Mouse (Mus musculus): ENCODE measurements around the gene Zdhhc6. TPM values are rescaled to one million over a fixed set of nuclear protein-coding genes. Genes with fewer than 3 reads are reported as not detected.

Zdhhc6 gene
- total RNA-seq, 1 experiment: 56.8 TPM

DNA sequence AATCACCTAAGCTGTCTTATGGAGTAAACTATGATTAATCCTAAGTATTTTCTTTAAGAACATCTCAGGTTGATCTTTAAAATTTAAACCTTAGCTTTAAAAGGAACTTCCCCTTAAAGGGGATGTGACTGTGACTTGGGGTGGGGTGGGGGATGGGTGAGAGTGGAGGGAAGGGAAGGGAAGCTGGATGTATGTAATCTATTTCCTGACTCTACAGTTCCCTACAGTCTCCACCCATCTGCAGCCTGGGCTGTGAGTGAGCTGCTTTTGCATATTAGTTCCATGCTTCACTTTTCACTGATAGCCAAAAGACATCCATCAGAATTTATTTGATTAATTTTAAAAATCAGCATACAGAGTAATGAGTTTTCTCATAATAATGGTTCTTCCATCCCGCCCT is 16.5 kb downstream of the Zdhhc6 start:
- peaks cover 24% of the 10 kb centered on the region for H3K36me3 ChIP-seq (ENCODE audit: control insufficient read depth, insufficient read depth, low read length, poor library complexity, severe bottlenecking)
- no peaks in the 10 kb centered on the region for H3K4me1 ChIP-seq (ENCODE audit: control insufficient read depth in 2 of 2, insufficient read depth in 2 of 2, low read length in 2 of 2, poor library complexity in 1 of 2)
- in situ Hi-C loops (cut with MboI; ENCODE audit: low sequenced_read_pairs in 2 of 2, unreplicated experiment in 2 of 2): no loop called here
- TF ChIP-seq ZNF384 (IDR thresholded peaks at IDR 0.05; ENCODE audit: low read depth, low read length) (no peak), HCFC1 (IDR thresholded peaks at IDR 0.05; ENCODE audit: borderline replicate concordance, insufficient read depth, low read length) (no peak), MAFK (IDR thresholded peaks at IDR 0.05; ENCODE audit: insufficient read depth, low read depth, low read length) (no peak), ZC3H11A (IDR thresholded peaks at IDR 0.05; ENCODE audit: borderline replicate concordance, low read depth, low read length) (no peak), CHD2 (IDR thresholded peaks at IDR 0.05; ENCODE audit: low read depth, low read length) (no peak)
- DNase-seq (ENCODE audit: low read depth, low spot score): no peak
- no peaks in the 10 kb centered on the region for H3K9me3 ChIP-seq (ENCODE audit: control insufficient read depth, insufficient read depth, low read depth, low read length)
- H3K27ac ChIP-seq (ENCODE audit: insufficient read depth, low read depth, low read length, poor library complexity, severe bottlenecking): no peak overlapping the region
- H3K9ac ChIP-seq (ENCODE audit: insufficient read depth, low read depth, low read length, poor library complexity, severe bottlenecking): no peak overlapping the region
- no peak overlapping the region for H3K4me3 ChIP-seq (ENCODE audit: insufficient read depth in 1 of 2, low read depth in 1 of 2, low read length in 2 of 2, poor library complexity in 1 of 2, severe bottlenecking in 1 of 2)

DNA sequence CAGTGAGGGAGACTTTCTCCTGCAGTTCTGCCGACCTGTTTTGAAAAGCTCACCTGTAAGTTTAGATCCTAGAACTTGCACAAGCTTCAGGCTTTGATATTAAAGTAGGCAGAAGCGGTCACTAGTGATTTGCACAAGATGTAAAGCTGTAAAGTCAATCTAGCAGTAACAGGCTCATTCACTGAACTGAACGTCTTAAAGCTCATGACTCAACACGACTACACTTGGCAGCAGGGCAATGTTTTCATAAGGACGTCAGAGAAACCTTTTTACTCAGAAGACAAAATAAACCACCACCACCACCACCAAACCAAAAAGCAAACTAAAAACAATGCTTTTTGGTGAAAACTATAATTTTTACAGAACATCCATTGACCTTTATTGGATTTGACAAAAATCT is 17.9 kb downstream of the Zdhhc6 start:
- in situ Hi-C loops (cut with MboI; ENCODE audit: low sequenced_read_pairs in 2 of 2, unreplicated experiment in 2 of 2): no loop called here
- Histone ChIP-seq H3K36me3 (ENCODE audit: control insufficient read depth, insufficient read depth, low read length, poor library complexity, severe bottlenecking) (peaks cover 20% of the 10 kb centered on the region), H3K4me3 (ENCODE audit: insufficient read depth in 1 of 2, low read depth in 1 of 2, low read length in 2 of 2, poor library complexity in 1 of 2, severe bottlenecking in 1 of 2) (no peak overlapping the region), H3K9ac (ENCODE audit: insufficient read depth, low read depth, low read length, poor library complexity, severe bottlenecking) (no peak overlapping the region), H3K9me3 (ENCODE audit: control insufficient read depth, insufficient read depth, low read depth, low read length) (no peaks in the 10 kb centered on the region), H3K4me1 (ENCODE audit: control insufficient read depth in 2 of 2, insufficient read depth in 2 of 2, low read length in 2 of 2, poor library complexity in 1 of 2) (no peaks in the 10 kb centered on the region), H3K27ac (ENCODE audit: insufficient read depth, low read depth, low read length, poor library complexity, severe bottlenecking) (no peak overlapping the region)
- DNase-seq (ENCODE audit: low read depth, low spot score): no peak
- no peak for TF ChIP-seq MAFK (IDR thresholded peaks at IDR 0.05; ENCODE audit: insufficient read depth, low read depth, low read length)
- no peak for TF ChIP-seq ZNF384 (IDR thresholded peaks at IDR 0.05; ENCODE audit: low read depth, low read length)

DNA sequence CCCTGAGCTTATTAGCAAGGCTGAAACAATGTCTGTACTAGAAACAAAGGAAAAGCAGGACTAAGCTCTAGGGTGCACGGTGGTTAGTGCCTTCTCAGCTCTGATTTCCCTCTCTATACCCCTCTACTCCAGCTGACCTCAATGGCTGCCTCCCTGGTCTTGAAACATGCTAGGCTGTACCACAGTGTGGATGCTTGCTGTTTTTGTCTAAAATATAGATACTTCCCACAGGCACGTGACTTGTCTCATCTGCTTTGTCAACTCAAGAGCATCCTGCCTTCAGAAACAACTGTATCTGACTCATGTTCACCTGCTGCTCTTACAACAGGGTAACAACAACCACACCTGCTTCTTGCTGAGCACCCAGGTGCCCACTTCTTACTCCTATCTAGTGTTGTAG is 18.3 kb downstream of the Zdhhc6 start:
- Histone ChIP-seq H3K9me3 (ENCODE audit: control insufficient read depth, insufficient read depth, low read depth, low read length) (no peaks in the 10 kb centered on the region), H3K4me1 (ENCODE audit: control insufficient read depth in 2 of 2, insufficient read depth in 2 of 2, low read length in 2 of 2, poor library complexity in 1 of 2) (no peaks in the 10 kb centered on the region)

DNA sequence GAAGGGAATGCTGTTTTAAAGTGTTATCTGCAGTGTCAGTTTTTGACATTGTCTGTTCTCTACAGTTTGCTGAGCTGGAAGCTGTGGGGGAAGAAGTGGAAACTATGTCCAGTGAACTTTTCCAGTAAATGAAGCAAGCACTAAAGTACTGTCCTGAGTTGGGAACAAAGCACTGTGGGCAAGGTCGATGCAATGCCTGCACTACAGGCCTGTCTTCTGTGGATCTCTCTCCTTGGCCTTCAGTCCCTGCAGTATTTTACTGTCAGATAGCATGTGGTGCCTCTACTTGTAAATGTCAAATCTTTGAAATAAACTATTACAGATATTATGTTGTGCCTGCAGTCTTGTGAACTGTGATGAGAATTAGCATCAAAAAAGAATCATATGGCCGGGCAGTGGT is 19.5 kb downstream of the Zdhhc6 start:
- H3K36me3 ChIP-seq (ENCODE audit: control insufficient read depth, insufficient read depth, low read length, poor library complexity, severe bottlenecking): peaks cover 15% of the 10 kb centered on the region
- in situ Hi-C loops (cut with MboI; ENCODE audit: low sequenced_read_pairs in 2 of 2, unreplicated experiment in 2 of 2): no loop called here
- no peak for DNase-seq (ENCODE audit: low read depth, low spot score)

More for the DNA sequence above, 18.3 kb downstream of the Zdhhc6 start:
- Histone ChIP-seq H3K9ac (ENCODE audit: insufficient read depth, low read depth, low read length, poor library complexity, severe bottlenecking) (no peak overlapping the region), H3K4me3 (ENCODE audit: insufficient read depth in 1 of 2, low read depth in 1 of 2, low read length in 2 of 2, poor library complexity in 1 of 2, severe bottlenecking in 1 of 2) (no peak overlapping the region), H3K27ac (ENCODE audit: insufficient read depth, low read depth, low read length, poor library complexity, severe bottlenecking) (no peak overlapping the region), H3K36me3 (ENCODE audit: control insufficient read depth, insufficient read depth, low read length, poor library complexity, severe bottlenecking) (peaks cover 18% of the 10 kb centered on the region)
- no peak for TF ChIP-seq CHD2 (IDR thresholded peaks at IDR 0.05; ENCODE audit: low read depth, low read length)
- TF ChIP-seq ZC3H11A (IDR thresholded peaks at IDR 0.05; ENCODE audit: borderline replicate concordance, low read depth, low read length): no peak
- no peak for TF ChIP-seq MAFK (IDR thresholded peaks at IDR 0.05; ENCODE audit: insufficient read depth, low read depth, low read length)
- TF ChIP-seq ZNF384 (IDR thresholded peaks at IDR 0.05; ENCODE audit: low read depth, low read length): no peak
- TF ChIP-seq HCFC1 (IDR thresholded peaks at IDR 0.05; ENCODE audit: borderline replicate concordance, insufficient read depth, low read length): no peak
- no peak for DNase-seq (ENCODE audit: low read depth, low spot score)
- in situ Hi-C loops (cut with MboI; ENCODE audit: low sequenced_read_pairs in 2 of 2, unreplicated experiment in 2 of 2): no loop called here

DNA sequence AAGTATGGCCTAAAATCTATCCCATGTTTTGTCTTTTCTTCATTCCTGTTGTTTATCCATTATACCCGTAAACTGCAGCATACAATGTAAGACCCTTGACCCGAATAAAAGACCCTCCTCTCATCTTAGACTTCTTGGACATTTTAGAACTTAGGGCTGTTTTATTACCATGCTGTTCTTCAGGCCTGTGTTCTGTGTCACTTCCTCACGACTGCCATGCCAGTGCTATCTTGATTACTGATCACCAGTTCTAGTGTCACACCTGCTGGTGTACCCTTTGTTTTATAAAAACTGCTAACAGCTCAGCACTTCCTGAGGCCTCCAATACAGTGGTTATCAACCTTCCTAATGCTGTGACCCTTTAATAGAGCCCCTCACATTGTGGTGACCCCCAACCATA is 20.3 kb downstream of the Zdhhc6 start:
- in situ Hi-C loops (cut with MboI; ENCODE audit: low sequenced_read_pairs in 2 of 2, unreplicated experiment in 2 of 2): no loop called here
- Histone ChIP-seq H3K36me3 (ENCODE audit: control insufficient read depth, insufficient read depth, low read length, poor library complexity, severe bottlenecking) (peaks cover 10% of the 10 kb centered on the region), H3K27ac (ENCODE audit: insufficient read depth, low read depth, low read length, poor library complexity, severe bottlenecking) (no peak overlapping the region), H3K9me3 (ENCODE audit: control insufficient read depth, insufficient read depth, low read depth, low read length) (no peaks in the 10 kb centered on the region), H3K9ac (ENCODE audit: insufficient read depth, low read depth, low read length, poor library complexity, severe bottlenecking) (no peak overlapping the region), H3K4me1 (ENCODE audit: control insufficient read depth in 2 of 2, insufficient read depth in 2 of 2, low read length in 2 of 2, poor library complexity in 1 of 2) (no peaks in the 10 kb centered on the region), H3K4me3 (ENCODE audit: insufficient read depth in 1 of 2, low read depth in 1 of 2, low read length in 2 of 2, poor library complexity in 1 of 2, severe bottlenecking in 1 of 2) (no peak overlapping the region)
- TF ChIP-seq MAFK (IDR thresholded peaks at IDR 0.05; ENCODE audit: insufficient read depth, low read depth, low read length) (no peak), HCFC1 (IDR thresholded peaks at IDR 0.05; ENCODE audit: borderline replicate concordance, insufficient read depth, low read length) (no peak), ZNF384 (IDR thresholded peaks at IDR 0.05; ENCODE audit: low read depth, low read length) (no peak), CHD2 (IDR thresholded peaks at IDR 0.05; ENCODE audit: low read depth, low read length) (no peak), ZC3H11A (IDR thresholded peaks at IDR 0.05; ENCODE audit: borderline replicate concordance, low read depth, low read length) (no peak)
- no peak for DNase-seq (ENCODE audit: low read depth, low spot score)

More for the DNA sequence above, 19.5 kb downstream of the Zdhhc6 start:
- no peaks in the 10 kb centered on the region for H3K4me1 ChIP-seq (ENCODE audit: control insufficient read depth in 2 of 2, insufficient read depth in 2 of 2, low read length in 2 of 2, poor library complexity in 1 of 2)
- H3K27ac ChIP-seq (ENCODE audit: insufficient read depth, low read depth, low read length, poor library complexity, severe bottlenecking): no peak overlapping the region
- H3K9me3 ChIP-seq (ENCODE audit: control insufficient read depth, insufficient read depth, low read depth, low read length): no peaks in the 10 kb centered on the region
- H3K9ac ChIP-seq (ENCODE audit: insufficient read depth, low read depth, low read length, poor library complexity, severe bottlenecking): no peak overlapping the region
- no peak for TF ChIP-seq CHD2 (IDR thresholded peaks at IDR 0.05; ENCODE audit: low read depth, low read length)
- no peak for TF ChIP-seq HCFC1 (IDR thresholded peaks at IDR 0.05; ENCODE audit: borderline replicate concordance, insufficient read depth, low read length)
- no peak for TF ChIP-seq ZNF384 (IDR thresholded peaks at IDR 0.05; ENCODE audit: low read depth, low read length)
- no peak for TF ChIP-seq MAFK (IDR thresholded peaks at IDR 0.05; ENCODE audit: insufficient read depth, low read depth, low read length)
- no peak for TF ChIP-seq ZC3H11A (IDR thresholded peaks at IDR 0.05; ENCODE audit: borderline replicate concordance, low read depth, low read length)
- no peak overlapping the region for H3K4me3 ChIP-seq (ENCODE audit: insufficient read depth in 1 of 2, low read depth in 1 of 2, low read length in 2 of 2, poor library complexity in 1 of 2, severe bottlenecking in 1 of 2)

Data from ES-E14 (cell line).